Mouse (Mus musculus) cortical plate, adult 2 months (tissue): ENCODE measurements around the gene Clspn.

Experiments used
- CTCF ChIP-seq: fragments of 200-500 bp; IDR thresholded peaks from 2 replicates; pipeline ENCODE4 v1.5.1; 2011; ENCODE audit warnings: mild to moderate bottlenecking, control low read depth, low read length; ENCODE audit not compliant: insufficient read depth; ENCODE audit errors: extremely low read depth
- POLR2A ChIP-seq: fragments of 200-500 bp; IDR thresholded peaks from 2 replicates; pipeline ENCODE4 v1.6.1; 2011; ENCODE audit warnings: mild to moderate bottlenecking, low read length, control low read depth; ENCODE audit not compliant: insufficient read depth; ENCODE audit errors: extremely low read depth

- TF ChIP-seq CTCF (no peak), POLR2A (no peak)
These were observed 55.3 kb downstream of the Clspn start for GRCm38 (mm10) chr4:126611991-126612390.
